Mouse (Mus musculus) layer of hippocampus, adult 2 months (tissue): ENCODE results near the gene Stx2. TPM values are rescaled to one million over a fixed set of nuclear protein-coding genes. Genes with fewer than 3 reads are reported as not detected.

Source experiments
- DNase-seq, 2 experiments: peaks; one replicate each; pipeline ENCODE4 v3.0.0; 2022; ENCODE audit warnings: low spot score in 2 of 2
- H3K27ac ChIP-seq: fragments of 200-600 bp; 2 replicates; pipeline ENCODE4 v1.8.1; 2022
- H3K4me3 ChIP-seq: fragments of 200-600 bp; 2 replicates; pipeline ENCODE4 v1.8.1; 2022; ENCODE audit warnings: mild to moderate bottlenecking
- CTCF ChIP-seq: fragments of 200-600 bp; conservative IDR thresholded peaks from 2 replicates; pipeline ENCODE4 v1.8.1; 2022; ENCODE audit warnings: antibody characterized with exemption, mild to moderate bottlenecking, moderate library complexity
- total RNA-seq, 2 experiments: library from RNA; stranded (reverse); gene quantifications; 2 replicates each; pipeline ENCODE4 v1.2.3; 2021

The Stx2 gene
- total RNA-seq, 2 experiments from 2014 or later, result 30.9 to 31.8 TPM

- Histone ChIP-seq H3K27ac (no peak overlapping the region), H3K4me3 (no peak overlapping the region)
- DNase-seq, result no peak
- TF ChIP-seq CTCF, result peak; percentile 39
These were observed 16.7 kb upstream of the Stx2 start for GRCm38 (mm10) chr5:129025048-129025447.

GRCm38 (mm10) chr5:129020731-129021130 lies 12.4 kb upstream of the Stx2 start:
- H3K4me3 ChIP-seq, result peak overlapping the region; percentile 91
- DNase-seq, result no peak
- no peak for TF ChIP-seq CTCF
- peak overlapping the region; percentile 97 for H3K27ac ChIP-seq

DNA sequence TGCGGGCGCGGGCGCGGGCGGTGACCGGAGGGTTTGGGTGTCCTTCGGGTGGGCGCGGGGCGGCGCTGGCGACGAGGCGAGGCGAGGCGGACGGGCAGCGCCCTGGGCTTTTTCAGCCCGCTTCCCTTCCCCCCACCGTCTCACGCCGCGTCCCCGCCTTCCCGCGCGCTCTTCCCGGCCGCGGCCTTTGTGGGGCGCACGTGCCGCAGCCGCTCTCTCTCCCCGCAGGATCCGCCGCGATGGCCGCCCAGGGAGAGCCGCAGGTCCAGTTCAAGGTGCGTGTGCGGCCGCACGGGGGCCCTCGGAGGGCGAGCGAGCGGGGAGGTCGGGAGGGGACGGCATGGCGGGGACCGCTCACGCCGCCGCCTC lies 11.9 kb upstream of the Stx2 start:
- Histone ChIP-seq H3K27ac (peak overlapping the region; percentile 97), H3K4me3 (peak overlapping the region; percentile 91)
- peak; percentile 32; the same call in 1 of the 2 replicates for TF ChIP-seq CTCF
- no peak for DNase-seq

DNA sequence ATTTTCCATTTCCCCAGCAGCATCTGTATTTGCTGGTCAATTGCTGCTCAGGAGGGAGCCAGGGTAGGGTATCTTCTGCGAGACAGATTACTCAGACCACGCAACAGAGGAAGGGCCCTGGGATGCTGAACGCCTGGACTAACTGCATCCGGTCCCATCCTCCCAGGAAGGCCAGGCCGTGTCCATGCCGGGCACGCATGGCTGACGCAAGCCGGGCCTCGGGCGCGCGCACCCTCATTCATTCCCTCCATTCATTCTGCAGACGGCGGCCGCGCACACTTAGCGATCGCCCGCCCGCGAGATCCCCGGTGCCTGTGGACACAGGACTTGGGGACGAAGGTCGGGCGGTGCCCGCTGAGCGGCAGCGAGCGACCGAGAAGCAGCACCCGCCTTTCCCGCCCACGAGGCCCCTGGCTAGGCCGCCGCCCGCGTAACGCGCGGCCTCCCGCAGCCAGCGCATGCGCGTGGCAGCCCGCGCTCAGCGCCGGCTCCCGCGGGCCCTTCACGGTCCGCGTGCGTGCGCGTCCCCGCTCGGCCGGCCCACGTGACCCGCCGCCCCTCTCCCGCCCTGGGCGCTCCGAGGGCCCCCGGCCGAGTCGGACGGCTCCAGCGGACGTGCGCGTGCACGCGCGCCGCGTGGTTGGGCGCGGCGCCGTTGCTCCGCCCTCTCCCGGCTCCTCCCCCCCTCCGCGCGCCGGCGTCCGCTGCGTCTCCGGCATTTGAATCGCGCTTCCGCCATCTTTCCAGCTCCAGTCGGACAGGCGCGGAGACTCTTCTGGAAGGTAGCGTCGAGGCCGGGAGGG lies 11.3 kb upstream of the Stx2 start, which contains the start of gene Ran:
Gene Ran (plus strand): TSS at position 573 of the 803 bp plus-strand sequence.
- no peak for TF ChIP-seq CTCF
- H3K4me3 ChIP-seq, result peak within 1 kb of the TSS; percentile 91
- peak; percentile 94 to 96 for DNase-seq
- H3K27ac ChIP-seq, result peak within 1 kb of the TSS; percentile 100

DNA sequence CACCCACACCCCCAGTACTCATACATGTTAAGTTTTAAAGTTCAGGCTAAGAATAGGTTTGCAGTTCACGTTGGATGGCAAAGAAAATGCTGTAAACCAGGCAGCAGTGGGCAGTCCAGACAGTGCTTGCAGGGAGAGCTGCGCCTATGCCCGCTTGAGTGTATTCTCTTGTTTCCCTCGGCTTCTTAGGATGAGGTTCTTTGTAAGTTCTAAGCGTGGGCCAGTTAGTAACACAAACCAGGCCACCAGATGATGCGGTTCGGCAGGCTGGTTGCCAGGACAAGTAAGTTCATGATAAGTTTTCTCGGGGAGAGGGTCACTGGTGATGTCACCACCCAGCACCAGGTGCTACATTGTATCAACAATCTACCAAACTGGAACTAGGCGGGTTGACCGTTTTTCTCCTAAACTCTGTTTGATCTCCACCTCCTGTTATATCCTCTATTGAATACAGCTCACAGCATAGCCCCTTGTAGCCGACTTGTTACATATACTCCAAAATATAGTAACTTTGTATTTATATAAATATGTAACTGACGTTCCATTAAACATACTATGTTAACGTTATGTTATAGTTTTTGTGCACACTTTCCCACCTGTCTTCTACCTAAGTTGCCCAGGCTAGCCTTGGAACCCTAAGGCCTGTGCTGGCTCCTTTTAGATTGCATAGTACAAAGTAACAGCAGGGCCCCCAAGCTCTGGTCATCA lies 10.6 kb upstream of the Stx2 start:
- Histone ChIP-seq H3K27ac (peak overlapping the region; percentile 100), H3K4me3 (peak overlapping the region; percentile 69)
- DNase-seq, result no peak
- TF ChIP-seq CTCF, result no peak

GRCm38 (mm10) chr5:129016370-129016769 lies 8.0 kb upstream of the Stx2 start:
- DNase-seq, result no peak
- no peak for TF ChIP-seq CTCF
- no peak overlapping the region for H3K4me3 ChIP-seq
- no peak overlapping the region for H3K27ac ChIP-seq

DNA sequence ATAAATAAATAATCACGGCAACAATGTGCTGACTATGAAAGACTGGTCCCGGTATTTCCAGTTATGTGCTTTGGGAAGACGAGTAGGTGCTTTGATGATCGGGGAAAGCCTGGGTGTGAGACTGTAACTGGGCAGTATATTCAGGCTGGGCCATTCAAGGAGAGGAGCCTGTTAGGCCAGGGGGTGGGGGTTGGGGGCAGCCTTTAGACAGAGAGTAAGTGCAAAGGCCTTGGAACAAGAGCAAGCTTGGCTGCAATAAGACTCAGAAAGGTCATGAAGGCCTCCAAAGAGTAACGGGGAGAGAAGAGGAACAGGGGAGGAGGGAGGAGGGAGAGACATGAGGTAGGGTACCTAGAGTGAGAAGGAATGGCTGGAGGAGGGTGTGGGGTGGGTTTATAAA lies 7.2 kb upstream of the Stx2 start:
- no peak for DNase-seq
- TF ChIP-seq CTCF, result no peak
- no peak overlapping the region for H3K4me3 ChIP-seq
- no peak overlapping the region for H3K27ac ChIP-seq

GRCm38 (mm10) chr5:129015020-129015419 lies 6.6 kb upstream of the Stx2 start:
- DNase-seq, result no peak
- TF ChIP-seq CTCF, result no peak
- Histone ChIP-seq H3K4me3 (no peak overlapping the region), H3K27ac (no peak overlapping the region)

GRCm38 (mm10) chr5:129010937-129011336 lies 2.6 kb upstream of the Stx2 start:
- Histone ChIP-seq H3K4me3 (no peak overlapping the region), H3K27ac (no peak overlapping the region)
- TF ChIP-seq CTCF, result no peak
- no peak for DNase-seq

- TF ChIP-seq CTCF, result no peak
- H3K27ac ChIP-seq, result no peak overlapping the region
- DNase-seq, result no peak
- H3K4me3 ChIP-seq, result no peak overlapping the region
These were observed 1.2 kb upstream of the Stx2 start for GRCm38 (mm10) chr5:129009577-129009976.

- no peak for DNase-seq
- peak overlapping the region; percentile 94 for H3K27ac ChIP-seq
- H3K4me3 ChIP-seq, result peak overlapping the region; percentile 81
- TF ChIP-seq CTCF, result no peak; the same call in 1 of the 2 replicates
These were observed 366 bp downstream of the Stx2 start for GRCm38 (mm10) chr5:129008008-129008407.

GRCm38 (mm10) chr5:129007105-129007957 lies 1.0 kb downstream of the Stx2 start:
- DNase-seq, result no peak
- no peak for TF ChIP-seq CTCF
- peak overlapping the region; percentile 94 for H3K27ac ChIP-seq
- peak overlapping the region; percentile 81 for H3K4me3 ChIP-seq
